Mouse (Mus musculus) heart, embryonic 10.5 days (tissue): ENCODE data around the gene Gatad2a. TPM values are rescaled to one million over a fixed set of nuclear protein-coding genes. Genes with fewer than 3 reads are reported as not detected.
A peak's percentile ranks its signal among the peaks of the same experiment; 100 is the strongest.
"Not testable (repeated sequence)": the region's sequence is repeated elsewhere in the genome, so short reads cannot be mapped to it uniquely, and the experiment has no call there.

ENCODE experiments used
- DNase-seq: peaks from one replicate; pipeline ENCODE4 v3.0.0-alpha.2; 2017; ENCODE audit warnings: low spot score
- H3K27ac ChIP-seq: fragments of 300-500 bp; sonication (generic); 2 replicates; pipeline ENCODE4 v1.5.1; 2016; ENCODE audit warnings: mild to moderate bottlenecking
- H3K27me3 ChIP-seq: fragments of 300-500 bp; sonication (generic); 2 replicates; pipeline ENCODE4 v1.6.1; 2016; ENCODE audit warnings: mild to moderate bottlenecking; ENCODE audit not compliant: poor library complexity, insufficient read depth, severe bottlenecking
- H3K36me3 ChIP-seq: fragments of 300-500 bp; sonication (generic); 2 replicates; pipeline ENCODE4 v1.6.1; 2016; ENCODE audit warnings: mild to moderate bottlenecking, moderate library complexity
- H3K4me1 ChIP-seq: fragments of 300-500 bp; sonication (generic); 2 replicates; pipeline ENCODE4 v1.6.1; 2016; ENCODE audit warnings: mild to moderate bottlenecking
- H3K4me3 ChIP-seq: fragments of 300-500 bp; sonication (generic); 2 replicates; pipeline ENCODE4 v1.5.1; 2016; ENCODE audit warnings: mild to moderate bottlenecking, moderate library complexity
- H3K9me3 ChIP-seq: fragments of 300-500 bp; sonication (generic); 2 replicates; pipeline ENCODE4 v1.6.1; 2016; ENCODE audit warnings: mild to moderate bottlenecking, moderate library complexity
- WGBS: fragments of 180-500 bp; shearing (Covaris S2); methylation state at CpG from one replicate; pipeline ENCODE4 v1.1.7; 2016; 5-methylcytosine and 5-hydroxymethylcytosine counted together
- polyA plus RNA-seq: library from polyadenylated mRNA; unstranded; fragments of >200 nt; fragmentation: Nextera tagmentation; extraction: Ambion mirVana; gene quantifications from 2 replicates; pipeline ENCODE4 v1.2.1, GENCODE M21; 2016

Gatad2a gene
- 47.5 and 49.0 TPM in 2 replicates for polyA plus RNA-seq

DNA sequence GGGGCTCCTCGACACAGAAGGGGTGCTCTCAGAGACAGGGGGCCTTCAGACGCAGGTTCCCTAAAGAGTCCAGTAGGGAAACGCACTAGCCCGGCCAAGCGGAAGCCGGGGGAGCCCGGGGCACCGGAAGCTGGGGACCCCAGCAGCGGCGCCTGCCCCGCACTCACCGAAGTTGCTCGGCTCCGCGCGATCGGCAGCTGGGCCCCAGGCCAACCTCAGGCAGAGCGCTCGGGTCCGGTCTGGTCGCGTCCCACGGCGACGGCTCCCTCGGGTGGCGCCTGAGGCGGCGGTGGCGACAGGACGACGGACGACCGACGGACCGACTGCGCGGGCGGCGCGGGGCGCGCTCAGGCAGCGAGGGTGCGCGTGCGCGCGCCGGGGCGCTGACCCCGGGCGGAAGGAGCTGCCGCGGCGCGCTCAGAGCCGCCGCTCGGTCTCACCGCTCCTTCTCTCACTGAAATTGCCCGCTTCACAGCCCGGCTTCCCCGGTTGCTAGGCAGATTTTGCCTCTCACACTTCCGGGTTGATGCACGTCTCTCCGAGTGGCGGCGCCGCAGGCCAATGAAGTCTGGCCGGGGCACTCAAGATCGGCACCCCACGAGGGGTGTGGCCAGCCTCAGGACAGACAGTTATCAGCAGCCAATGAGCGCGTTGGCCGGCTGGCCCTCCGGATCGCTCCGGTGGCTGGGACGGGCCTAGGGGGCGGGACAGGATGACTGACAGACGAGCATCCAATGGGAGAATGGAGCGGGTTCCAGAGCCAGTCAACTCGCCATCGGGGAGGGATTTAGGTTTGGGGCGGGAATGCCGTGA, at the start of gene Gatad2a:
TSS of gene Gatad2a (minus strand) at position 609 of the 813 bp plus-strand sequence.
- Histone ChIP-seq H3K4me3 (peak within 1 kb of the TSS; percentile 95), H3K4me1 (peaks cover 27% of the 10 kb centered on the region; the same call in 1 of the 2 replicates), H3K36me3 (peaks cover 8% of the 10 kb centered on the region; the same call in 1 of the 2 replicates), H3K9me3 (no peaks in the 10 kb centered on the region), H3K27me3 (no peaks in the 10 kb centered on the region), H3K27ac (peak within 1 kb of the TSS; percentile 93)
- under 1% methylated on average over 87 of the region's 87 CpGs for WGBS
- DNase-seq: peak; percentile 100

DNA sequence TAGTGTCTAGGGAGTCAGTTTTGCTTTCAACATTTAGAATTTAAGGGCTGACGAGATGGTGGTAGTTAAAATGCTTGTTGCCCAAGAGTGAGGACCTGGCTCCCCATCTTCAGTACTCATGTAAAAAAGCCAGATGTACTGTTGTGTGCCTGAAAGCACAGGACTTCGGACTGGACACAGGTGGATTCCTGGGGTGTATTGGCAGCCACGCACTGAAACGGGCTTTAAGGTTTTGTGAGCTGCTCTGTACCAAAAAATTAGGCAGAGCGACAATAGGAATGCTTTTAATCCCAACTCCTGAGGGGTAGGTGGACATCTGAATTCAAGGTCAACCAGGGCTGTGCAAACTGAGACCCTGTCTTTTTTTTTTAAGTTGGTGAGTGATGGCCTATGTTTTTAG, 47.8 kb upstream of the Gatad2a start:
- WGBS: 84% methylated on average over 5 of the region's 5 CpGs
- no peak overlapping the region for H3K27ac ChIP-seq
- peaks cover 29% of the 10 kb centered on the region for H3K4me1 ChIP-seq
- peak overlapping the region; percentile 97 for H3K4me3 ChIP-seq
- H3K9me3 ChIP-seq: no peaks in the 10 kb centered on the region
- no peaks in the 10 kb centered on the region for H3K27me3 ChIP-seq
- DNase-seq: no peak
- peaks cover 14% of the 10 kb centered on the region for H3K36me3 ChIP-seq

DNA sequence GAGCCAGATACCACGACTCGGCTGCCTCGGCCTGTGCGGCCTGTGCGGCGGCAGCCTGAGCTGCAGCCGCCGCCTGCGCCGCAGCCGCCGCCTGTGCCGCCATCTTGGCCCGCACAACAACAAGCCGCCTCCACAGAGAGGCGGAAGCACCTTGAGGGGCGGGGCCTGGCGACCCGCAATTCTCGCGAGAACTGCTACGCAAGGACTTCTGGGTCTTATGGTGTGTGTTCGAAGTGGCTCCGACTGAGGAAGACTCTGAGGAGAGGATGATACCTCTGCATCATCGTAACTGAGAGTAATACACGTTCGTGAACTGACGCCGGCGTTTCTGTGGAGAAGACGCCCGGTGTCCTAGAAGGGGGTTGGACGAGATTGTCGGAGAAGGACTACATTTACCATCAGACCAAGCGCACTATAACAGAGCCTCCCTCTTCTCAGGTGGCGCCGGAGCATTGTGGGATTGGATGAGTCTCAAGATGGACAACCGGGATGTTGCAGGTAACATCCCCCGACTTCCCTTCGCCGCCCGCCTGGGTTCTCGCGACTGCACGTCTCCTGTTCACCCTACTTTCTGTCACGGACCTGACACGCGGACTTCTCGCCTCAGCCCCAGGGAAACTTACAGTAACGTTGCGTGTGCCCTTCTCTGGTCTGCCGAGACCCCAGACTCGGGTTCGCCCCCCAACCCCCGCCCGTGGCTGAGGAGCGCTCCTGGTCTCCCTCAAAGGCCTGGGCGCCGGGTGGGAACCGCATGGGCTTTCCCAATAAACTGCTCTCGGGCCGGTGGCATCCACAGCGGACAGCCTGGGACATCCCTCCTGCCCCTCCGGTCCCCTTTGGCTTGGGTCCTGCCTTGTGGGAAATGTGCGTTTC, 46.6 kb upstream of the Gatad2a start, which contains the start of the genes Mau2 and Sugp1:
TSS of gene Mau2 (minus strand) at position 152 of the 873 bp plus-strand sequence.
TSS of gene Sugp1 (plus strand) at position 231 of the 873 bp plus-strand sequence.
- under 1% methylated on average over 65 of the region's 65 CpGs for WGBS

DNA sequence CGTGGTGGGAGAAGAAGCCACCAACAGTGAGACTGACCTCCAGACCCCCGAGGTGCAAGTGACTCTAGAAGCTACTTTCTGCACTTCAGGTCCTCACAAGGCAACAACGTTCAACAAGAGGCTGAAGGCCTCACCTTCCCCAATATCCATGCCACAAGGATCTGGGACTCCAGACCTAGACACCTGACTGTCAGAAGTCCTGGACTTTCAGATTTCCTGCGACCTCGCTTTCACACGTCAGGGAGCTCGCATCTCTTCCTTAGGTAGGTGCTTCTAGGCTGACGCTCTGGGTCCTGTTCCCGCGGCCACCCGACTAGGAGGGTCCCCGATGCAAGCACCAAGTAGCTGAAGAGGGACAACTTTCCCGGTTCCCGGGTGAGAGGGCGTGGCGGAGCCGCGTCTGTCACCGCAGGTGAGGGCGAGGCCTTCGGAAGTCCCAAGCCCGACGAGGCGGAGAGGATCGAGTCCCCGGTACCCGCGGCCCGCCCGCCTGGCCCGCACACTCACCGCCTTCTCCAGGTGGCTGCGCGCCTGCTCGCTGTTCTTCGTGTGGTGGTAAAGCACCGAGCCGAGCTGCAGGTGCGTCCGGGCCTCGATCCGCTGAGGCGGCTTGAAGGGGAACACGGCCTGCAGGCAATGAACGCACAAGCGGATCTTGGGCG, 45.8 kb upstream of the Gatad2a start:
- Histone ChIP-seq H3K4me1 (peaks cover 29% of the 10 kb centered on the region), H3K9me3 (no peaks in the 10 kb centered on the region), H3K4me3 (peak overlapping the region; percentile 97), H3K27me3 (no peaks in the 10 kb centered on the region), H3K27ac (peak overlapping the region; percentile 93), H3K36me3 (peaks cover 8% of the 10 kb centered on the region; the same call in 1 of the 2 replicates)
- no peak for DNase-seq
- WGBS: 1% methylated on average over 46 of the region's 47 CpGs

More for the DNA sequence above, 46.6 kb upstream of the Gatad2a start, which contains the start of the genes Mau2 and Sugp1:
- peak; percentile 98 for DNase-seq
- H3K27me3 ChIP-seq: no peaks in the 10 kb centered on the region
- H3K9me3 ChIP-seq: no peaks in the 10 kb centered on the region
- peaks cover 8% of the 10 kb centered on the region; the same call in 1 of the 2 replicates for H3K36me3 ChIP-seq
- peak within 1 kb of the TSS; percentile 93 for H3K27ac ChIP-seq
- H3K4me3 ChIP-seq: peak within 1 kb of the TSS; percentile 97
- peaks cover 29% of the 10 kb centered on the region for H3K4me1 ChIP-seq

DNA sequence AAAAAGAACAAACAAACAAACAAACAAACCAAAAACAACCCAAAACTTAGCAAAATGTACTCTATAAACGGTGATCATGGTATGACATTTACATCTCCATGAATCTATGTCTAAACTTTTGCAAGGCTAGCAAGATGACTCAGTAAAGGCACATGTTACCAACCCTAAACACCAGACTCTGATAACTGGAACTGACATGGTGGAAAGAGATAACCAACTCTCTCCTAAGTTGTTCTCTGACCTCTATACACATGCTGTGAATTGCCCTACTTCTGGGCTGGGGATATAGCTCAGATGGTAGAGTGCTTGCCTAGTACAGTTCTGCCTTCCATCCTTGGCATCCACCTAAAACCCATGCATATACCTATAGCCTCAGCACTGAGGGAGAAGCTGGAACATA, 41.8 kb upstream of the Gatad2a start:
- peaks cover 14% of the 10 kb centered on the region; the same call in 1 of the 2 replicates for H3K36me3 ChIP-seq

DNA sequence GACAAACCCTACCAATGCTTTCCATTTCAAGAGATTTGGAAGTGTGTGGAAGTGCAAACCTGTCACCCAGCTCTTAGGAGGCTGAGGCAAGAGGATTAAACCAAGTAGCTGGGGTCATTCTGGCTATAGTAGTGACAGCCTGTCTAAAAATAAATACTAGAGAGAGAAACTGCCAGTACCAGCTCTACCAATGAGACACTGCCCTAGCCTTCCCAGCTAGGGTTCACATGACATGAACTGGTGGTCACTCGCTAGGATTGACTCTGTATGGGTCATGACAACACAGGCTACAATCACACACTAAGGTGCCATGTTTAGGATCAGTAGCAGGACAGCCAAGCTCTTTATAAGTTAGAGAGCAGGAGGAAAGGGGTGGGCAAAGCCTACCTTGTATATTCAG, 34.1 kb upstream of the Gatad2a start:
- DNase-seq: no peak
- 77% methylated on average over 1 of the region's 1 CpGs for WGBS
- peaks cover 71% of the 10 kb centered on the region for H3K36me3 ChIP-seq
- no peaks in the 10 kb centered on the region for H3K9me3 ChIP-seq
- no peak overlapping the region for H3K27ac ChIP-seq
- H3K4me3 ChIP-seq: no peak overlapping the region
- 0 out of 2 replicates have a peak, but pooled peaks cover 3% of the 10 kb centered on the region for H3K4me1 ChIP-seq
- H3K27me3 ChIP-seq: no peaks in the 10 kb centered on the region

More for the DNA sequence above, 41.8 kb upstream of the Gatad2a start:
- no peak overlapping the region for H3K4me3 ChIP-seq
- DNase-seq: no peak
- H3K4me1 ChIP-seq: peaks cover 15% of the 10 kb centered on the region
- H3K27me3 ChIP-seq: no peaks in the 10 kb centered on the region
- H3K27ac ChIP-seq: no peak overlapping the region
- 88% methylated on average over 1 of the region's 1 CpGs for WGBS
- H3K9me3 ChIP-seq: no peaks in the 10 kb centered on the region

DNA sequence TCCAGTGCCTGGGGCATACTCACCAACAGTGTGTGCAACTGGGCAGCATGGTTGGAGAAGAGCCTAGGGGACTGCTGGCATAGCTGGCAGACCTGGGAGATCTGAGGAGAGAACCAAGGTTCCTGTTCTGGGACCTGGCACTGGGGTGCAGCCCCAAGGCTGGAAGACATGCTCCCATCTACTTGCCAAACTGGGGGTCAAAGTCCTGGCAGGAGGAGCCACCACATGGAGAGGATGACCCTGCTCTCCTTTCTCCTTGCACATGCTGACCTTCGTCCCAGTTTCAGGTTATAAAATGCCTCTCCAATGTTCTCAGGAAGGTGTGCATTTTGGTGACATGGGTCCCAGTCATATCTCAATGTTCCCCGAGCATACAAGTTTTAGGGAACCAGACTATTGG, 30.0 kb upstream of the Gatad2a start:
- no peak for DNase-seq
- peaks cover 99% of the 10 kb centered on the region for H3K36me3 ChIP-seq
- H3K9me3 ChIP-seq: no peaks in the 10 kb centered on the region
- 0 out of 2 replicates have a peak, but pooled peaks cover 3% of the 10 kb centered on the region for H3K4me1 ChIP-seq
- no peak overlapping the region for H3K27ac ChIP-seq
- H3K4me3 ChIP-seq: no peak overlapping the region
- WGBS: 95% methylated on average over 2 of the region's 2 CpGs
- no peaks in the 10 kb centered on the region for H3K27me3 ChIP-seq

DNA sequence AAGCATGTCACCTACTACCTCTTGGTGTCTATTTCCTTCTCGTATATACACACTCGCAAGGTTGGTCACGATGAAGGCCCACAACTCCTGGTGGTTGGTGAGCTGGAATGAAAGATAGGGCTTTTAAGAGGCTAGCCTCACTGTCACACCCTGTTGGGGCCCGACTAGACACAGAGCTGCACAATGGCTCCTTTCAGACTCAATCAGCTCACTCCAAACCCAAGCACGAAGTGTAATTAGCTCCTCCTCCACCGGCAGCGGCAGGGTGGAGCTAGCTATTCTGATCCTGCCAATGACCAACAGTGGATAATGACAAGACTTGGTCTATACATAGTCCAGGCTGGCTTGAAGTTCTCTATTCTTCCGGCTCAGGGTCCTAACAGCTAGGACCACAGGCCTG, 27.4 kb upstream of the Gatad2a start:
- H3K9me3 ChIP-seq: no peaks in the 10 kb centered on the region
- 82% methylated on average over 8 of the region's 8 CpGs for WGBS
- no peak for DNase-seq

DNA sequence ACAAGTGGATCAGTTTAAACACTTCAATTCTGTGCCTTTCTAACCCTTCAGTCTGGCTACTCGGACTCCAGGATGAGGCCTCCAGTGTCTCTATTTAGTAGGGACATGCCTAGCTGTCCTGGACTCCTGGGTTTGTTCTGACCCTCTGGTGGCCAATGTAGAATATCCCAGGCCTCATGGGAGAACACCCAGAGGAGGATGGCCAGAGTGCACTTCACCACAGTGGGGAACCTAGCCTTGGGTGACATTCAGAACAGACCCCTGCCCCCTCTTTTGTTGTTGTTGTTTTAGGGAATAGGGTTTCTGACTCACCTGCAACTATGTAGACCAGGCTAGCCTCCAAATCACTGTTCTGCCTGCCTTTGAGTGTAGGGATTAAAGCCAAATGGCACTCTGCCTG, 18.8 kb upstream of the Gatad2a start:
- no peaks in the 10 kb centered on the region for H3K9me3 ChIP-seq
- H3K27ac ChIP-seq: no peak overlapping the region
- peaks cover 40% of the 10 kb centered on the region for H3K36me3 ChIP-seq
- H3K4me3 ChIP-seq: no peak overlapping the region
- no peaks in the 10 kb centered on the region for H3K4me1 ChIP-seq
- 85% methylated on average over 1 of the region's 1 CpGs for WGBS
- H3K27me3 ChIP-seq: no peaks in the 10 kb centered on the region
- DNase-seq: no peak

More for the DNA sequence above, 27.4 kb upstream of the Gatad2a start:
- H3K4me1 ChIP-seq: no peaks in the 10 kb centered on the region
- H3K27me3 ChIP-seq: no peaks in the 10 kb centered on the region
- no peak overlapping the region for H3K27ac ChIP-seq
- no peak overlapping the region for H3K4me3 ChIP-seq
- H3K36me3 ChIP-seq: peaks cover 99% of the 10 kb centered on the region

DNA sequence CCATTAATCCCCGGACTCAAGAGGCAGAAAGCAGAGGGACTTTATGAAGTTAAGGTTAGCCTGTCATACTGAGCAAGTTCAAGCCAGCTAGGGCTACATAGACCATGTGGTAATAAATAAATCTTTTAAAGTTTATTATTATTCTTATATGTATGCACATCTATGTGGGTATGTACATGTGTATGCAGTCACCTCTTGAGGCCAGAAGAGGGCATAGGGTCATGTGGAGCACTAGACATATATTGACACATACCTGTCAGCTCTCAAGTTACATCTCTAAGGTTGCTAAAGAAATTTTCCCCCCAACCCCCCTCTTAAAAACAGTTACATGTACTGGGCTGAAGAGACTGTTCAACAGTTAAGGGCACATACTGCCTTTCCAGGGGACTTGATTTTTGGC, 16.6 kb upstream of the Gatad2a start:
- Histone ChIP-seq H3K36me3 (peaks cover 18% of the 10 kb centered on the region), H3K27ac (no peak overlapping the region), H3K9me3 (no peaks in the 10 kb centered on the region), H3K4me1 (no peaks in the 10 kb centered on the region), H3K27me3 (no peaks in the 10 kb centered on the region), H3K4me3 (no peak overlapping the region)
- no peak for DNase-seq
- 90% methylated on average over 1 of the region's 1 CpGs for WGBS

DNA sequence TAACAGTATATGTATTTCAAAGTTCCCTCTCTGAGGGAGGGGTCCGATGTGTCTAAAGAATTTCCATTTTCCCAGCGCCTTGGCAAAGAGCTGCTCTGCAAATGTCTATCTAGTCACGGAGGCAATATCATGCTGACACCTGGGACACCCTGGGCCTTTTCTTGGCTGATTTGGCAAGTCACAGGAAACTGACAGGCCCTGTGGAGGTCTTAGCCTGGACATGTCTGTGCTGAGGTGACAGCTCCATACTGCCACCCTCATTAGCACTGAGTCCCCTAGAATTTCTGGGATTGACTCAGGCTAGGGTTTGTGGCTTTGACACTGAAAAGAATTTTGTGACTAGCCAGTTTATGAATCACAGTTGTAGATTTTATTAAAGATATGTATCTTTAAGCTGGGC, 16.2 kb upstream of the Gatad2a start:
- Histone ChIP-seq H3K27ac (no peak overlapping the region), H3K9me3 (no peaks in the 10 kb centered on the region), H3K4me3 (no peak overlapping the region), H3K4me1 (no peaks in the 10 kb centered on the region), H3K27me3 (no peaks in the 10 kb centered on the region), H3K36me3 (peaks cover 14% of the 10 kb centered on the region)
- 79% methylated on average over 3 of the region's 3 CpGs for WGBS
- no peak for DNase-seq

DNA sequence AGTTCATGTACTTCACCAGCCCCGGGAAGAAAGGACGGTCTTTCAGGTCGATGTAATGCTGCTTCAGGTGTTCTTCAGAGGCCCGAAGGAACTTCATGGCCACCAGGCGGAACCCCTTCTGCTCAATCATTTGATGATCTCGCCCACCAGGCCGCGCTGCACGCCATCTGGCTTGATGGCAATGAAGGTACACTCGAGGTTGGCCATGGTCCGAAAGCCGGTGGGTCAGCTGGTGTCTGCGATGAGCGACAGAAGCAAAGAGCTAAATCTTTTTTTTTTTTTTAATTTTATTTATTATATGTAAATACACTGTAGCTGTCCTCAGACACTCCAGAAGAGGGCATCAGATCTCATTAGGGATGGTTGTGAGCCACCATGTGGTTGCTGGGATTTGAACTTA, 14.6 kb upstream of the Gatad2a start:
- H3K27ac ChIP-seq, H3K9me3 ChIP-seq, H3K27me3 ChIP-seq, H3K4me1 ChIP-seq, DNase-seq, H3K4me3 ChIP-seq, H3K36me3 ChIP-seq: not testable (repeated sequence)
- 87% methylated on average over 14 of the region's 14 CpGs for WGBS
